Mouse (Mus musculus) macrophage (primary cell): Measurements from ENCODE around the gene Nr2f6. TPM values are rescaled to one million over a fixed set of nuclear protein-coding genes. Genes with fewer than 3 reads are reported as not detected.

Experiments used
- H3K27ac ChIP-seq: fragments of 350-480 bp; formaldehyde crosslinking; 2 replicates; pipeline ENCODE4 v1.9.0; 2021
- H3K36me3 ChIP-seq: fragments of 350-480 bp; formaldehyde crosslinking; 2 replicates; pipeline ENCODE4 v1.9.0; 2021; ENCODE audit errors: inconsistent target
- H3K4me3 ChIP-seq: fragments of 350-480 bp; formaldehyde crosslinking; 2 replicates; pipeline ENCODE4 v1.9.0; 2021; ENCODE audit errors: inconsistent target
- H3K79me2 ChIP-seq: fragments of 350-480 bp; formaldehyde crosslinking; 2 replicates; pipeline ENCODE4 v1.9.0; 2021; ENCODE audit errors: inconsistent target
- WGBS: methylation state at CpG from one replicate; pipeline ENCODE4 v1.1.7; 2026; ENCODE audit warnings: inconsistent platforms; ENCODE audit not compliant: missing documents; 5-methylcytosine and 5-hydroxymethylcytosine counted together
- polyA plus RNA-seq: library from polyadenylated mRNA; stranded (reverse); fragments of 250-400 nt; gene quantifications from 3 replicates; pipeline ENCODE4 v1.2.4, GENCODE M21; 2018; ENCODE audit warnings: inconsistent platforms
- total RNA-seq, 78 experiments: library from RNA; depleted of rRNA; stranded (reverse); fragments of 250-400 nt; gene quantifications; 1 replicate in 9 of 78; 2 replicates in 24 of 78; 3 replicates in 43 of 78; 4 replicates in 2 of 78; pipeline ENCODE4 v1.2.4; 2018; ENCODE audit warnings: inconsistent platforms in 56 of 78

The Nr2f6 gene
- total RNA-seq (2018; cell fraction: chromatin; rRNA removed) = 10 to 100 TPM in 8 of 26 experiments, 1 to 10 TPM in 18; 3.1 to 21.7 (median 7.9) TPM
- total RNA-seq (2018; cell fraction: cytosol; rRNA removed) = 10 to 100 TPM in 14 of 26 experiments, 1 to 10 TPM in 12; 5.1 to 16.5 (median 10.1) TPM
- total RNA-seq (2018; cell fraction: nucleus; rRNA removed) = 10 to 100 TPM in 14 of 26 experiments, 1 to 10 TPM in 12; 4.8 to 22.1 (median 10.2) TPM
- polyA plus RNA-seq = 3.7 to 12.5 TPM (median 11.6 TPM) in 3 replicates

DNA sequence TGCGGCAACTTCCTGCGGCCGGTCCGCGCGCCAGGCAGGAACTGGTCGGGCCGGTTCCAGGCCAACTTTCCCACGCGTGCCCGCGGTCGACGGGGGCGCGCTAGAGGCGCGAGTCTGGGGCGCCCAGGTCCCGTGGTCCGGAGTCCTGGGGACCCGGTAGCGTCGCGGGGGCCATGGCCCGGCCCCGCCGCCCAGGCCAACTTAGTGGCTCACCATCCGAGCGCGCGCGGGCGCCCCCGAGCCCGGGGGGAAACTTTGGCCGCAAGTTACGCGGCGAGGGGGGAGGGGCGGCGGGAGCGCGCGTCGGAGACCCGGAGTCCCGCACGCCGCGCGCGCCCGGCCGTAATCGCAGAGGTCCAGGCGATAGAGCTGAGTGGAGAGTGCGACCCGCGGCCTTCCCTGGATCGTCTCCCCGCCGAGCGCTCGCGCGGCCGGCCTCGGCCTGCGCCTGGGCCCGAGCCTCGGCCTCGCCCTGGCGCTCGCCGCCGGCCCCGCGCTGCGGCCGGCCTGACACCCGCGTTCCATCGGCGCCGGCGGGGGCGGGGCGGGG is at the start of gene Nr2f6:
TSS of gene Nr2f6 (minus strand) at position 540 of the 550 bp plus-strand sequence.
- H3K27ac ChIP-seq = no peak within 1 kb of the TSS
- H3K4me3 ChIP-seq = peak within 1 kb of the TSS; percentile 35
- H3K79me2 ChIP-seq = no peaks in the 10 kb centered on the region
- H3K36me3 ChIP-seq = no peaks in the 10 kb centered on the region
- under 1% methylated on average over 52 of the region's 89 CpGs for WGBS

DNA sequence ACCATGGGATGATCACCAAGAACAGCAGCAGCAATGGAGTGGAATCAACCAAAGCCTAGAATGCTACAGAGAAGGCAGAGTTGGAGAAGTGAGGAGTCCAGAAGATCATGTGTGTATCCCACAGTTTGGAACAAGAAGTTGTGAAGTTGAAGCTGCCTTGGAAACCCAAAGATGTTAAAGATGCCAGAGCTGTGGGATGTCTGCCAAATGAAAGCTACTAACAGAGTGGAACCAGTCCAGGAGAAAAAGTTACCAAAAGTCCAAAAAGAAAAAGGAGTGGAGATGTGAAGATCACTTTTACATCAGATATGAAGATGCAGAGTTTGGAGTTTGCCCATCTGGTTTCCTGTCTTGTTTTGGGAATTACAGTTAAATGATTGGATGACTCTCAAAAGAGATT is 40.4 kb upstream of the Nr2f6 start:
- no peaks in the 10 kb centered on the region for H3K36me3 ChIP-seq
- H3K4me3 ChIP-seq = no peak overlapping the region
- H3K27ac ChIP-seq = no peak overlapping the region
- H3K79me2 ChIP-seq = no peaks in the 10 kb centered on the region

DNA sequence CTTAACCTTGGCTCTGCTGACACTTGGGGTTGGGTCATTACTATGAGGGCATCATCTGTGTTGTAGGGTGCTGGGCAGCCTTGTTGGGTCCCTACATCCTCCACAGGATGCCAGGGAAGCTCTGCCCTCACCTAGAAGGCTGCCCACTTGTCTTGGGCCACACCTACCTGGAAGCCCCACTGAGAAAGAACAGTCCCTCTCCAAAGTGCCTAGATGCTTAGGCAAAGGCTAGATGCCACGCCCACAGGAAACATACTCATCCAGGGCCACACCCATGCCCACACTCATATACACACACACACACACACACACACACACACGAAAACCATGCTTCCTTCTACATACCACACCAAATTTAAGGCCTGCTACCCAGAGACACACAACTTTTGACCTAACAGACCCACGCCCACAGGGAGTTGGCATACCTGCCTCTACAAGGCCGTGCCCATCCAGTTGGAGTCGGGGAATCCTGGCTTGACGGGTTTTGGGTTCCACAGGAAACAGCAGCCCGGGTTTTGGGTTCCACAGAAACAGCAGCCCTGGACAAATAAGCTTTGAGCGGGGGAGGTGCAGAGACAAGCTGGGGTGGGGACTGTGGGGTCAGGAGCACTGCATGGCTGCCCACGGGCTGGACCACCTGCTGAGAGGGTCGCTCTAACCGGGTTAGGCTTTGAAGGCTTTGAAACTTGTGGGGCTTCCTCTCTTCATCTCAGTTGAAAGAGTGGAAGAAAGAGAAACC is 29.9 kb upstream of the Nr2f6 start:
- WGBS = 54% methylated on average over 9 of the region's 11 CpGs
- no peak overlapping the region for H3K4me3 ChIP-seq
- no peaks in the 10 kb centered on the region; the same call in 1 of the 2 replicates for H3K79me2 ChIP-seq
- H3K36me3 ChIP-seq = no peaks in the 10 kb centered on the region
- no peak overlapping the region for H3K27ac ChIP-seq

DNA sequence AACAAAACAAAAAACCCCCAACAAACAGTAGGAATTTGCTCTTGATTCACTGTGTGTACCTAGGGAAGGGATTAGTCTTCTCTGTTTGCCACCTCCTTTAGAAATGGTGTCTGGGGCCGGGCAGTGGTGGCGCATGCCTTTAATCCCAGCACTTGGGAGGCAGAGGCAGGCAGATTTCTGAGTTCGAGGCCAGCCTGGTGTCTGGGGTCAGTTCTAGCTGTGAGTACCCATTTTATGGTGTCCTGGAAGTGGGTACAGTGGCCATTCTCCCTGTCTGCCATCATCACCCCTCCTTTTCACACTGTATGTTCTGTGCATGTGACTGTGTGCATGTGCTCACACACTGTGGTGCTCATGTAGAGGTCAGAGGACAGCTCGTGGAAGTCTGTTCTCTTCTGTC is 26.5 kb upstream of the Nr2f6 start:
- H3K27ac ChIP-seq = no peak overlapping the region
- 91% methylated on average over 4 of the region's 4 CpGs for WGBS
- peaks cover 3% of the 10 kb centered on the region; the same call in 1 of the 2 replicates for H3K79me2 ChIP-seq
- H3K4me3 ChIP-seq = no peak overlapping the region
- H3K36me3 ChIP-seq = no peaks in the 10 kb centered on the region

DNA sequence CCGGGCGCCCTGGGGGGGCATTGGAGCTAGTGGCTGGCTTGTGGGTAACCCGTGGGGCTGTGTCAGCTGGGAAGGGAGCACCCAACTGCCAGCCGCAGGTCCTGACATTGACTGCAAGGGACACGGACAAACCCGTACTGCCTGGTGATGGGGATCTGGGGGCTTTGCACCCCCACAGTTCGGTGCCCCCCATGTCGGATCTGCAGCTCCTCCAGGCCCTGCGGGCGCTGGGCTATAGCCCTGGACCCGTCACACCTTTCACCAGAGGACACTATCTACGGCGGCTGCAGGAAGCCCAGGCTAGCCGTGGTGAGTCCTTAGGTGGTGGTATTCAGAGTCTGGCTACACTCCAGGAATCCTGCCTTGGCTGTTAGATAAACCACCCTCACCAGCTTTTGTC is 25.7 kb upstream of the Nr2f6 start:
- Histone ChIP-seq H3K36me3 (no peaks in the 10 kb centered on the region), H3K27ac (no peak overlapping the region), H3K79me2 (peaks cover 3% of the 10 kb centered on the region; the same call in 1 of the 2 replicates), H3K4me3 (no peak overlapping the region)
- 88% methylated on average over 13 of the region's 14 CpGs for WGBS

DNA sequence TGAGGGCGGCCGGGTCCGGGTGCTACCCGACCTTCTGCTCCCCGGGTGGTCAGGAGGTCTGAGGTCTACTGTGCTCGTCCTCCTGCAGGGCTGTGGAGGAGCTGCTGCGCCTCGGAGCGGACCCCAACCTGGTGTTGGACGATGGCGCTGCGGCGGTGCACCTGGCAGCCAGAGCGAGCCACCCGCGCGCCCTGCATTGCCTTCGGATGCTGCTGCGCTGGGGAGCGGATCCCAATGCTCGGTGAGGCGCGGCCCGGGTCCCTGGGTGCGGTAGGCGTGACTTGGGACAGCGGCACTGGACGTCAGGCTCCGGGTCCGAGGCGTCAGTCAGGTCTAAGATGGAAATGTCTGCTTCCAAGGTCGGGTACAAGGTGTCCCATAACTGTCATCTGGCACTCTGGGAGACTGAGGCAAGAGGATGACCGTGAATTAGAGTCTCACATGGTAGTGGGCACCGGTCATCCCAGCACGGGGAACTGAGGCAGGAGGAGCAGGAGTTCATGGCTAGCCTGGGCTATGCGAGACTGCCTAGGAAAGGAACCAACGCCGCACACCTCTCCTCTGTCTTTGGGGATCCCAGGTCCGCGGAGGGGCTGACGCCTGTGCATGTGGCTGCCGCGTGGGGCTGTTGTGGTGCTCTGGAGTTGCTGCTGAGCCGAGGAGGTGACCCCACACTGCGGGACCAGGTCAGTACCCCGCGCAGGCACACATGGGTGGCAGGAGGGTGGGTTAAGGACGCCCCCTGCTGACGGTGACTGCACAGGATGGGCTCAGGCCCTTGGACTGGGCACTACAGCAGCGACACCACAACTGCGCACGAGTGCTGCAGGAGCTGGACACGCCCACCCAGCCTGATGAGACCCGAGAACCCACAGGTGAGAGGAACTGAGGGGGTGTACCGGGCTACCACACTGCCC is 24.6 kb upstream of the Nr2f6 start:
- Histone ChIP-seq H3K36me3 (no peaks in the 10 kb centered on the region), H3K79me2 (peaks cover 3% of the 10 kb centered on the region; the same call in 1 of the 2 replicates), H3K27ac (no peak overlapping the region), H3K4me3 (peak overlapping the region; percentile 65)
- under 1% methylated on average over 53 of the region's 55 CpGs for WGBS

DNA sequence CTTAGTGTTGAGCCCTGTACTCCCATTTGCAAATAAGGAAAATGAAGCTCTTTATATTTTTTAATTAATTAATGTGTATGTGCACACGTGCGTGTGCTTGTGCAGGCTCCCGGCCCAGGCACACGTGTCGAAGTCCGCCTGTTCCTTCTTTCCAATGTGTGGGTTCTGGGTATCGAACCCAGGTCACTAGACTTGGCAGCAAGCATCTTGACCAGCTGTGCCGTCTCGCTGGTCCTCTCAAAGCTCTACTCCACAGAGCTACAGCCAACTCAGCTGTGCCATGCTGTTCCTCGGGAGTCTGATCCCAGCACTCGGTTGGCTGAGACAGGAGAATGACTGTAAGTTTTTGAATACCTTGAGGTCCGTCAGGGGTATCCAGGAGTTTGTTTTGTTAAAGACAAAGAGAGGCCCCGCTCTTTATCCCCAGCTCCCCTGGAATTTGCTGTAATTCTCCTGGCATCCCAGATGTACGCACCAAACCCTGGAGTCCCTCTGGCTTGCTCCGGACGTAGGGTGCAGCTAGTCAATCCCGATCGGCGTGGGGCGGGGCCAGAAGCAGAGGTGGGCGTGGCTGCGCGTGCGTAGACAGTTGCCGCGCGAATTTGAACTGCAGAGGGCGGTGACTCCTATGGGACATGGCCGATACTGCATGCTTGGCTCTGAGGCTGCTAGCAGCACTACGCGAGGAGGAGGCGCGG is 23.8 kb upstream of the Nr2f6 start, which contains the start of gene Ankle1:
TSS of gene Ankle1 (plus strand) at position 610 of the 698 bp plus-strand sequence.
- H3K79me2 ChIP-seq = peaks cover 3% of the 10 kb centered on the region; the same call in 1 of the 2 replicates
- peak within 1 kb of the TSS; percentile 29; the same call in 1 of the 2 replicates for H3K27ac ChIP-seq
- WGBS = 13% methylated on average over 33 of the region's 33 CpGs
- no peaks in the 10 kb centered on the region for H3K36me3 ChIP-seq
- H3K4me3 ChIP-seq = peak within 1 kb of the TSS; percentile 65

DNA sequence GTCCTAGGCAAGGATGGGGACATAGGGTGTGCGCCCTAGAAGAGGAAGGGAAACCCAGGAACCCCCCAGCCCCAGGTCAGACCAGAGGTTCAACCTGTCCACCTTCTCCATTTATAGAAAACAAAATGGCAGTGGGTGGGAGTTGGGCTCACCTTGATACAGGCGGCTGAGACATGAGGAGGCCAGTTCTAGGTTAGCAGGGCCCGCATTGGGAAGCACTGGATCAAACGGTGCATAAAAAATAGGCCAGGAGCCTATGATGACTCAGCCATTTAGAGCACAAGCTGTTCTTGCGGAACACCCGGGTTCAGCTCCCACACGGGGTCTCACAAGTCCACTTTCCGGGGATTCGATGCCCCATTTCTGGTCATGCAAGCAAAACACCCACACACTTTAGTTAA is 23.2 kb upstream of the Nr2f6 start:
- Histone ChIP-seq H3K79me2 (peaks cover 3% of the 10 kb centered on the region; the same call in 1 of the 2 replicates), H3K4me3 (peak overlapping the region; percentile 65; the same call in 1 of the 2 replicates), H3K27ac (no peak overlapping the region), H3K36me3 (no peaks in the 10 kb centered on the region)
- 63% methylated on average over 9 of the region's 9 CpGs for WGBS

DNA sequence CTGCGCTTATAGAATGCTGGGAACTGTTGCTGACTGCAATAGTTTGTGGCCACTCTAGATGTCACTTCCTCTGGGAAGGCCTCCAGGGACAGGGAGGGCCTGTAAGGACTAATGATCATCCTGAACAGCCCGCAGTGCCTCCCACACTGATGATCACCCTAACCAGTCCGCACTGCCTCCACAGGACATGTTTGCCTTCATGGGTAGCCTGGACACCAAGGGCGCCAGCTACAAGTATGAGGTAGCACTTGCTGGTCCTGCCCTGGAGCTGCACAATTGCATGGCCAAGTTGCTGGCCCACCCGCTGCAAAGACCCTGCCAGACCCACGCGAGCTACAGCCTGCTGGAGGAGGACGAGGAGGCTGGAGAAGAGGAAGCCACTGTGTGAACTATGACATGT is 22.3 kb upstream of the Nr2f6 start:
- WGBS = 84% methylated on average over 8 of the region's 8 CpGs

DNA sequence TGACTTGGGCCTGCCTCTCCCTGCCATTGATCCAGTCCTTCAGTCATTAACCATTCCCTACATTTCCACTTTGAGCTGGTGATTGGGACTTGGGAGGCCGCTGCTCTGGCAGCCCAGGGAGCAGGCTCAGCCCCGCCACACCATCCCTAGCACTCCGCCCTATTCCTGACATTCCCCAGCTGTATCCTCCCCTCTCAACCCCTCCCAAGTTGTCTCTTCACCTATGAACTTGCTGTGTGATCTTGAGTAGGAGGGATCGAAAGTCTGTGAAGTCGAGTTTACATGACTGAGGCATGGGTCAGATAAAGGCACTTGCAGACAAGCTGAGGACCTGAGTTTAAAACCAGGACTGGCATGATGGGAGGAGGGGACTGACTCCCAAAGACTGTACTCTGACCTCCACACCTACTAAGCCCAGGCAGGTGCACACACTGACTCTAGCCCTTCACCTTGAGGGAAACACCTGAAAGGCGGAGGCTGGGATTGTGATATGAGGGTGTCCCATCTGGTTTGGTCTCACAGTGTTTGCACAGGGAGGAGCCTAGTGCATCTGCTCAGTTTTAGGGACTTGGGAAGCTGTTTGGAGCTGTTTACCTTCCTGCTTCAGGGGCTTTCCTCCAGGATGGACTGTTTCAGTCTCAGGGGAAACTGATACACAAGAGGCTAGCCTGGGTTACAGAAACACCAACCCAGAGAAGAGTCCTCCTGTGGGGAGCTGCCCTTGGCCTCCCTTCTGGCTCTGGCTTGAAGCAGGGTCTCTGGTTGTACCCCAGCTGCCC is 21.5 kb upstream of the Nr2f6 start:
- H3K36me3 ChIP-seq = peaks cover 10% of the 10 kb centered on the region; the same call in 1 of the 2 replicates

More for the DNA sequence above, 22.3 kb upstream of the Nr2f6 start:
- peaks cover 4% of the 10 kb centered on the region; the same call in 1 of the 2 replicates for H3K36me3 ChIP-seq
- H3K27ac ChIP-seq = no peak overlapping the region
- H3K79me2 ChIP-seq = peaks cover 3% of the 10 kb centered on the region; the same call in 1 of the 2 replicates
- H3K4me3 ChIP-seq = no peak overlapping the region

DNA sequence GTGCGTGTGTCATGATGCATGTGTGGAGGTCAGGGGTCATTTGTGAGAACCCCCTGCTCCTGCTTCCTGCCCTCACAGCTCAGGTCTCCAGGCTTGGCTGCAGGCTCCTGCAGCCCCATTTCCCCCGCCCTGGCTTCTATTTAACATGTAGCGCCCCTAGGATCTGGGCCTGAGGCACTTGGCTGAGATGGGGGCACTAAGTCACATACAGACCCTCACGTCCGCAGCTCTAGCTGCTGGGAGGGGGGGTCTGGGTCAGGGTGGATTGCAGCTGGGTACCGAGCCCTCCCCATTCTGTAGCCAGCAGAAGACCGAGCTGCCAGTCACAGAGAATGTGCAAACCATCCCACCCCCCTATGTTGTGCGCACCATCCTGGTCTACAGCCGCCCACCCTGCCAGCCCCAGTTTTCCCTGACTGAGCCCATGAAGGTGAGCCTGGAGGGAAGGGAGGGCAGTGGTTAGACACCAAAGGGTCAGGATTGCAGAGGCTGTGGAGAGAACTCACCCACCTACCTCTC is 20.7 kb upstream of the Nr2f6 start:
- Histone ChIP-seq H3K27ac (no peak overlapping the region), H3K36me3 (peaks cover 11% of the 10 kb centered on the region; the same call in 1 of the 2 replicates), H3K79me2 (peaks cover 8% of the 10 kb centered on the region), H3K4me3 (no peak overlapping the region)
- 94% methylated on average over 7 of the region's 9 CpGs for WGBS

More for the DNA sequence above, 21.5 kb upstream of the Nr2f6 start:
- no peak overlapping the region for H3K27ac ChIP-seq
- peaks cover 3% of the 10 kb centered on the region; the same call in 1 of the 2 replicates for H3K79me2 ChIP-seq
- no peak overlapping the region for H3K4me3 ChIP-seq
- WGBS = 92% methylated on average over 6 of the region's 6 CpGs

DNA sequence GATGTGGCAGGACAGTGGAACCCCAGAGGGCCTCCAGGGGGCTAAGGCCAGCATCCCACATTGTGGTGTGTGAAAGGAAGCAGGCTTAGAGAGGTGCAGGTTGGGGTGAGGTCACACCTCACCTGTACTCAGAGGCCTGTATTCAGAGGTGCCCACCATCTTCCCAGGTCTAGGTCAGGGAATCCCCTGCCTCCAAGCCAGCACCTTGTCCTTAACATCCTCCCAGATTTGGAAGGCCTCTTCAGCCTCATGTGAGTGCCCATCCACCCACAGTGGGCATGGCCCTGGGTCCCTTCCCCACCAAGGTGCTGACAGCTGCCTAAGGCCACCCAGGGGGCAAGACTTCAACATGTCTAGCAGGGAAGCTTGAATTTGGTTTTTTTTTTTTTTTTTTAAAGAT is 19.7 kb upstream of the Nr2f6 start:
- Histone ChIP-seq H3K79me2 (peaks cover 14% of the 10 kb centered on the region), H3K36me3 (peaks cover 11% of the 10 kb centered on the region; the same call in 1 of the 2 replicates), H3K4me3 (no peak overlapping the region), H3K27ac (no peak overlapping the region)

DNA sequence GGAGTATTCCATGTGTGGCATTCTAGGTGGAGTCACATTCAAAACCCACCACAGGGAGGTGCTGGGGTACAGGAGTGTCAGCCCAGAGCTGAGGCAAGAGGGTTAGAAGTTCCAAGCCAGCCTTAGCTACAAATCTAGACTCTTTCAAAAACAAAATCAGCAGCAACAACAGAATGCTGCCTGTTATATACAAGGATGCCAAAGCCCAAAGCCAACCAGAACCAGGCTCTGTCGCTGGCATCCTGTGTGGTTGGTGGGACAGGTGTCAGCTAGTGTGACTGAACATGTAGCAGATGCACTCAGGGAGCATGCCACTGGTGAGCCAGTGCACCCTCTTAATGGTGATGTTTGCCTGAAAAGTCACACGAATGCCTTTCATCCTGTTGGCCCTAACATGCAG is 19.1 kb upstream of the Nr2f6 start:
- peaks cover 11% of the 10 kb centered on the region; the same call in 1 of the 2 replicates for H3K36me3 ChIP-seq
- WGBS = 97% methylated on average over 2 of the region's 2 CpGs
- no peak overlapping the region for H3K27ac ChIP-seq

More for the DNA sequence above, 19.1 kb upstream of the Nr2f6 start:
- Histone ChIP-seq H3K4me3 (no peak overlapping the region), H3K79me2 (peaks cover 13% of the 10 kb centered on the region)
